Mouse (Mus musculus) stomach, postnatal 0 days (tissue): Measurements from ENCODE around the gene Sphk1. TPM values are rescaled to one million over a fixed set of nuclear protein-coding genes. Genes with fewer than 3 reads are reported as not detected.

Experiments used
- ATAC-seq: fragments of 200-750 bp; cut with Nextera tagmentation; 2 replicates; pipeline ENCODE4 v1.8.0; 2017; ENCODE audit not compliant: low FRiP score, low TSS enrichment
- DNase-seq: peaks from one replicate; pipeline ENCODE4 v3.0.0-alpha.2; 2016; ENCODE audit warnings: low spot score
- H3K27ac ChIP-seq: fragments of 300-500 bp; sonication (generic); replicated peaks from 2 replicates; pipeline ENCODE4 v1.5.1; 2014; ENCODE audit warnings: mild to moderate bottlenecking, control low read depth
- H3K27me3 ChIP-seq: fragments of 300-500 bp; sonication (generic); 2 replicates; pipeline ENCODE4 v1.6.1; 2014; ENCODE audit warnings: low read length; ENCODE audit not compliant: control insufficient read depth, insufficient read depth
- H3K36me3 ChIP-seq: fragments of 300-500 bp; sonication (generic); 2 replicates; pipeline ENCODE4 v1.6.1; 2014; ENCODE audit warnings: low read length, mixed read lengths; ENCODE audit not compliant: control insufficient read depth, insufficient read depth
- H3K4me1 ChIP-seq: fragments of 300-500 bp; sonication (generic); replicated peaks from 2 replicates; pipeline ENCODE4 v1.6.1; 2014; ENCODE audit warnings: antibody characterized with exemption; ENCODE audit not compliant: control insufficient read depth, insufficient read depth
- H3K4me2 ChIP-seq: fragments of 300-500 bp; sonication (generic); replicated peaks from 2 replicates; pipeline ENCODE4 v1.6.1; 2014; ENCODE audit warnings: low read depth, mild to moderate bottlenecking, control low read depth, moderate library complexity
- H3K4me3 ChIP-seq: fragments of 300-500 bp; sonication (generic); 2 replicates; pipeline ENCODE4 v1.5.1; 2014; ENCODE audit warnings: low read depth, low read length, control low read depth
- H3K9ac ChIP-seq: fragments of 300-500 bp; sonication (generic); 2 replicates; pipeline ENCODE4 v1.6.1; 2014; ENCODE audit warnings: mild to moderate bottlenecking, low read length, control low read depth, mixed read lengths
- H3K9me3 ChIP-seq: fragments of 300-500 bp; sonication (generic); 2 replicates; pipeline ENCODE4 v1.6.1; 2016; ENCODE audit warnings: low read length; ENCODE audit not compliant: control insufficient read depth
- CTCF ChIP-seq: IDR thresholded peaks from 2 replicates; pipeline ENCODE4 v1.5.1; 2016; ENCODE audit warnings: antibody characterized with exemption, low read depth, mild to moderate bottlenecking, moderate library complexity
- EP300 ChIP-seq: optimal IDR thresholded peaks from 2 replicates; pipeline ENCODE3; 2016; ENCODE audit warnings: antibody characterized with exemption
- WGBS: fragments of 180-500 bp; shearing (Covaris S2); extraction: QIAGEN DNeasy Blood & Tissue Kit; methylation state at CpG from one replicate; pipeline ENCODE4 v1.1.7; 2014; 5-methylcytosine and 5-hydroxymethylcytosine counted together
- polyA plus RNA-seq: library from polyadenylated mRNA; unstranded; fragments of >200 nt; fragmentation: Nextera tagmentation; extraction: Ambion mirVana; gene quantifications from 2 replicates; pipeline ENCODE4 v1.2.1, GENCODE M21; 2015

Sphk1 gene
- polyA plus RNA-seq, 1 experiment from 2014 or later: 7.9 TPM

DNA sequence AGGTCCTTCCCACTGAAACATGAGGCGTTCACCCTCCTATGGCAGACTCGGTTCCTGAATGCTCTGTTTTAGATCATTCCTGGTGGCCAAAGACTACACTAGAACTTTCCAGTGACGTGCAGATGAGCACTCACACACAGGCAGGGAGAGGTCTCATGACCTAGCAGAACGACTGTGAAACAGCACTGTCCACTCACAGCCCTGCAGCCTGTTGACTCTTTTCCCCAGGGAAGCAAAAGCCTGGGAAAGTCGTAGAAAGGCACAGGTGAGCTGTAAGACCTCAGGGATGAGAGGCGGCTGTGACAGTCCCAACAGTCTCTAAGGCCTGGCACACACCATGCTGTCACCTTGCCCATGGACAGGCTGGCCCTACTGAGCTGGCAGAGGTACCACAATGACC is 25.6 kb downstream of the Sphk1 start:
- Histone ChIP-seq H3K4me2 (no peak overlapping the region), H3K9me3 (no peaks in the 10 kb centered on the region), H3K4me3 (no peak overlapping the region), H3K36me3 (no peaks in the 10 kb centered on the region), H3K4me1 (no peaks in the 10 kb centered on the region), H3K27me3 (no peaks in the 10 kb centered on the region), H3K9ac (no peak overlapping the region), H3K27ac (no peak overlapping the region)
- DNase-seq: no peak
- TF ChIP-seq CTCF (no peak), EP300 (no peak)
- no peak for ATAC-seq
- 48% methylated on average over 6 of the region's 6 CpGs for WGBS

DNA sequence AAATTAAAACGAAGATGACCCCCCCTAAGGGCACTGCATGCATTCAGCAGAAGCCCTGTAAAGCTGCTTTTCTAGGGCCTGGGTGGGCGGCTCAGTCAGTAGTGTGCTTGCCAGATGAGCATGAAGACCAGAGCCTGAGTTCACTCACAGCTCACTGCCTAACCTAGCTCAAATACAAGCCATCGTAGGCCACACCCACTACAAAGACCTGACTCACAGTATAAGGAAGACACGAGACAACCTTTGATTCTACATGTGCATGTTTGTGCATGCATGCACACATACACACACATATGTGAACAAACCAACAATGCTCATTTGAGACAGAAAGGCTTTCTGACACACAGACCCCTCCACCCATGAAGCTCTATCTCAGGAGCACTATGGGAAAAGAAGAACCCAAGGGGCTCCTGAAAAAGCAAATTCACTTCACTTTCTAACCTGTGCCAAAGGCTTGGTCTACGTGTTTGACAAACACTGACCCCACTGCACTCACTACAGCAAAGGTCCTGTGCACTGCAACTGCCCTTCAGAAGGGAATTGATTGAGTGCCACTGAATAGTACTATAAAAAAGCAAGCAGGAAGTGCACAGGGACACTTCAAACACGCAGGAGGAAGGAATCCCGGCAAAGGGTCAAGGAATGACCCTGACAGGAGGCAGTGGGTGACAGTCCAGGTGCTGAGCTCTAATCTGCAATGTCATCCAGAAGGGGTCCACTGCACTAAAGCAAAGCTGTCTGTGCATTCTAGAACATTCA is 34.7 kb downstream of the Sphk1 start:
- peak; percentile 85 for ATAC-seq
- no peaks in the 10 kb centered on the region for H3K9me3 ChIP-seq
- TF ChIP-seq CTCF: no peak
- TF ChIP-seq EP300: no peak
- H3K4me3 ChIP-seq: no peak overlapping the region
- no peak overlapping the region for H3K4me2 ChIP-seq
- H3K9ac ChIP-seq: no peak overlapping the region; the same call in 1 of the 2 replicates
- no peak for DNase-seq
- H3K36me3 ChIP-seq: no peaks in the 10 kb centered on the region
- peak overlapping the region; percentile 53; the same call in 1 of the 2 replicates for H3K27ac ChIP-seq
- H3K27me3 ChIP-seq: no peaks in the 10 kb centered on the region
- 0 out of 2 replicates have a peak, but pooled peaks cover 2% of the 10 kb centered on the region for H3K4me1 ChIP-seq
- 38% methylated on average over 7 of the region's 7 CpGs for WGBS

DNA sequence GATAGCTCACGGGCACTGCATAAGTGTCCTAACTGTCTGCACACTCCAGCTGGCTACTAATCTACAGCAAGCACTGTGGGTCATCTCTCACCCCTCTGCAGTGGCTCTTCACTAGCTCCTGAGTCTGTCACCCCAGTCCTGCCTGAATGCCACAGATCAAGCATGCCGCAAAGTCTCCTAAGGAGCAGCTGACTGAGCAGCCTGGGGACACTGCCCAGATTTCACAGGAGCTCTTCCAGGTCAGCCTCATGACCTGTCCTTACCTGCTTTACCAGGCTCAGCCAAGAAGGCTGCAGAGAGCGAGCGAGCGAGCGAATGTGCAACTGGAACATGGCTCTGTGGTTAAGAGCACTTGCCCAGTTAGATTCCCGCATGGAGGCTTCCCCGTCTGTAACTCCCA is 36.8 kb downstream of the Sphk1 start:
- no peaks in the 10 kb centered on the region for H3K36me3 ChIP-seq
- no peak overlapping the region for H3K4me2 ChIP-seq
- no peak overlapping the region for H3K27ac ChIP-seq
- no peaks in the 10 kb centered on the region for H3K27me3 ChIP-seq
- TF ChIP-seq CTCF (no peak), EP300 (no peak)
- WGBS: 86% methylated on average over 8 of the region's 8 CpGs
- no peak for DNase-seq
- H3K9me3 ChIP-seq: no peaks in the 10 kb centered on the region
- peaks cover 2% of the 10 kb centered on the region for H3K4me1 ChIP-seq
- no peak overlapping the region for H3K9ac ChIP-seq
- no peak overlapping the region for H3K4me3 ChIP-seq
- ATAC-seq: no peak

DNA sequence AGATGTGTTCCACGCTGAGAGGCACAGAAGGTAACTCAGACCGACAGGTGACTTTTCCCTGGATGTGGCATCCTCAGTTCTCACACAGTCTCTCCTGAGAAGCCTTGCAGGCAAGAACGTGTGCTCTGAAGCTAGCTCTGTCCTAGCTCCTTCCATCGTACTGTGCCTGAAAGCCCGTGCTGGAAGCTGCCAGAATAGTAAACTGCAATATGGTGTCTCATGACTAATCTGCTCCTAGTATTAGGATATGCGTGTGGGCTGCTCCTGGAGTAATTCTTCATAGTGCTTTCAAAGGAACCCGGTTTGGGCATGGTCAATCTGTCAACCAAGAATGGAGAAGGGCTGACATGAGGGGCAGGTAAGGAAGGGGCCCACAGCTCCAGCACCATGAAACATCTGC is 40.1 kb downstream of the Sphk1 start:
- Histone ChIP-seq H3K9me3 (no peaks in the 10 kb centered on the region), H3K27me3 (no peaks in the 10 kb centered on the region), H3K9ac (no peak overlapping the region), H3K4me2 (no peak overlapping the region), H3K27ac (no peak overlapping the region), H3K4me3 (no peak overlapping the region), H3K4me1 (no peaks in the 10 kb centered on the region; the same call in none of the 2 replicates), H3K36me3 (no peaks in the 10 kb centered on the region)
- no peak for ATAC-seq
- TF ChIP-seq CTCF: no peak
- no peak for TF ChIP-seq EP300
- no peak for DNase-seq
- WGBS: 52% methylated on average over 7 of the region's 7 CpGs

DNA sequence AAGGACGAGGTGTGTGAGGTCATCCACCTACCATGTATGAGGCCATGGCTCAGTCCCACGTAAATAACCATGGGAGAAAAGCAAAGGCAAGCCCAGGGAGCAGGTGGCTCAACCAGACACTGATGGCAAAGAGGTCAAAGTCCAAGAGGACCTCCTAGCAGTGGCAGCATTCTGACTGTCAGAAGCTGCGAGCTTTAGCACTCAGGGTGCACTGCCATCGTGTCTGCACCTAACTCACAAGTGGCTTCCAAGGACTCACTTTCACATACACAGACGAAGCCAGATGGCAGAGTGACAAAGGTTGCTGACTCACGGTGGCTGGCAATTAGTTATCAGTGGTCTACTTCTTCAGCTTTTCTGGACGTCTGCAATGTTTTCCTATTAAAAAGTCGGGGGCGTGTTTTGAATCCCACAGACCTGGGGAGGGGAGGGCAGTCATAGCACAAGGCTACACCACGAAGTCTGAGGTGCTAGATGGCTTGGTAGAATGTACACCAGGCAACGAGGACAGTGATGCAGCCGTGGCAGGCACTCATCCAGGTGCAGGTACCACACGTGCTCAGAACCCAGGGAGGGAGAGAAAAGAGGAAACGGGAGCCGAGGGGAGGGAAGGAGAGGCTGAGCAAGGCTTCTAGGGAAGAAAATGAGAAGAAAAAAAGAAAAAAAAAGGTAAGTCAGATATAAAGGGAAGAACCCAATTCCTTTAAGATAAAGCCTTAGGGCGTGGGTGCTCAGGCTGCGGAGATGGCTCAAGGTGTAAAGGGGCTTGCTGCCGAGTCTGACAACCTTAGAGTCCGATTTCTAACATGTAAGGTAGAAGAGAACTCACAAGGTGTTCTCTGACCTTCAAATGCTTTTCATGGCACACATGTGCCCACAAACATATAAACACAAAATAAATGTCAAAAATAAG is 41.3 kb downstream of the Sphk1 start:
- ATAC-seq (peak; percentile 54), DNase-seq (no peak)
- Histone ChIP-seq H3K9me3 (no peaks in the 10 kb centered on the region), H3K27me3 (no peaks in the 10 kb centered on the region), H3K4me3 (no peak overlapping the region), H3K4me2 (no peak overlapping the region), H3K36me3 (no peaks in the 10 kb centered on the region), H3K27ac (no peak overlapping the region), H3K9ac (no peak overlapping the region), H3K4me1 (no peaks in the 10 kb centered on the region; the same call in none of the 2 replicates)
- 67% methylated on average over 19 of the region's 19 CpGs for WGBS
- TF ChIP-seq EP300 (no peak), CTCF (no peak)
